Mouse (Mus musculus): ENCODE measurements at regions not wholly inside any gene's neighbourhood (a gene's known extent, or its start where the extent isn't known, plus 50 kb on each side); places are given as distances from the start of the nearest gene placed in this dataset.

DNA sequence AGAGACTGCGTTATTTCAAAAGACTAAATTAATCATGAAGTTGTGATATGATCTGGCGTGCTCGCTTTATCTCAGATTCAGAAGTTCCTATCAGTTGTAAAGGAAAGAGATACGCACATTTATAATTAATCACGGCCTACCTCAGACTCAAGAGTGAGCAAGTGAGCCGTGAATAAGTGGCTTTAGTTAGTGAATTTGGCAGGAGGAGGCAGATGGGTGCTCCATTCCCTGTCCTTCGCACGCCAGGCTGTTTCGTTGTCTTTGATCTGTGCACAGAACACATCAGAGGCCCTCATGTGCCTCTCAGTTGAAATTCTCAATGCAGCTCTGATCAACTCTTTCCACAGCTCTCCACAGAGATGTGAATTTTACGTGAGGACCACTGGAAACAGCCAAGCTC lies 140.4 kb upstream of the Fam241a start:
- no peak for DNase-seq
- no peak for TF ChIP-seq CTCF (IDR thresholded peaks at IDR 0.05)
- H3K4me3 ChIP-seq, result no peak overlapping the region
- H3K27ac ChIP-seq, result no peak overlapping the region
- intact Hi-C loops (cut with DNase I), result no loop called here

DNA sequence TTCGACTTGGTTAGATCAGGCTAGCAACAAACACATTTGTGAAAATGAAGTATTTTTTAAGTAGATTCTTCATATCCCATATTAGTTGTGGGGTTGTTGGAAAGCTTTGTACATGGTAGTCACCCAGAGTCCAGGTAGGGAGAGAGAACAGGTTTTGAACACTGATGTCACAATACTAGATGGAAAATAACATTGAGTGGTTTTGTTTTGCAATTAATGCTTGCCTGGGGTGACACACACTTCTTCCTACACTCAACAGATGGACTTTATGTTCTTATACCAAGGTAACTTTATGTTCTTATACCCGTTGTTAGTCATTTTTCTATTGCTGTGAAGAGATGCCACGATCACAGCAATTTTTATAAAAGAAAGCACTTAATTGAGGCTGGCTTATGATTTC lies 134.2 kb upstream of the Fam241a start:
- H3K27ac ChIP-seq, result no peak overlapping the region
- H3K4me3 ChIP-seq, result no peak overlapping the region
- intact Hi-C loops (cut with DNase I), result no loop called here

DNA sequence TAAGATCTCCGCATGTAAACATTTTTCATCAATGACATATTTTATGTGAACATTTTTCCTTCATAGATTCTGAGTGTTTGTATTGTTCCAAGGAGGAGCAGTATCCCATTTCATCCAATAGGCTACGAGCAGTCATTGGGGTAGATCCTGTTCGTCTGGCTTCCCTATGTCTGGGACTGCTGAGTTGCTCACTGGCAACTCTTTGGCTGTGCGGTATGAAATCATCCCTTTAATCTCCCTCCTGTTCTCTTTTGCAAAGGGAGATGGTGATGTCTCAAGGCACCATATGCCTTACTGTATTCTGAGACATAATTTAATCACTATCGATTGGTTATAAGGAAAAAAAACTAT lies 133.4 kb upstream of the Fam241a start:
- no peak overlapping the region for H3K4me3 ChIP-seq
- H3K27ac ChIP-seq, result no peak overlapping the region
- DNase-seq, result no peak
- TF ChIP-seq CTCF (IDR thresholded peaks at IDR 0.05), result no peak
- intact Hi-C loops (cut with DNase I), result no loop called here

More for the DNA sequence above, 134.2 kb upstream of the Fam241a start:
- no peak for TF ChIP-seq CTCF (IDR thresholded peaks at IDR 0.05)
- DNase-seq, result no peak

DNA sequence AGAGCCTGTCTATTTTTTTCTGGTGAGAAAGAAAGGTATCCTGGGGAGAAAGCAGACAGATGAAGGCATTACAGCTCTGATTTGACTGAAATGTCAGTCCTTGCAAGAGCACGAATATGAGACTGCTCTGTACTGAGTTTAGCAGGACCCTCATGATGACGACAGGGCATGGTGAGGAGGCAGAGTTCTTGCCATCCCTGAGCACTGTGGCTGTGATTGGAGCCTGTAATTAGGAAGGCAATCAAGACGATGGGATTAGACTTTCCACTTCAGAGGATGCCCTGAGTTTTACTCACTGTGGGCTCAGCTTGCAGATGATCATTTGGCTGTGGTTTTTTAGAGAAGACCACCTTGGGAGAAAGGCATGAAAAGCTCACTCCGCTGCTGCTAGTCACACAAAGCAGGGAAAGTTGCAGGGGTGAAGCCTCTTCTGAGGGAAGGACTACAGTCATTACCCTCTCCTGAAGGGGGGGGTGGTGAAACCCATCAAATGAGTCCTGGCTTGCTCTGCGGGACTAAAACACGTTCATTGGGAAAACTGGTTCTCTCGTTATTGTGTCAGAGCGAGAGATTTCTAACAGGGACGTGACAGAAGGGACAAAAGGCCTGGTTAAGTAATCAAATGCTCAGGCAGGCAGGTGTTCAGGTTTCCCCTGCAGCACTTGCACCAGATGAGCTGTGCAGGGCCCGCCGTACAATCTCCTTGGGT lies 132.9 kb upstream of the Fam241a start:
- no peak for TF ChIP-seq CTCF (IDR thresholded peaks at IDR 0.05)
- intact Hi-C loops (cut with DNase I), result no loop called here
- no peak for DNase-seq
- Histone ChIP-seq H3K4me3 (no peak overlapping the region), H3K27ac (no peak overlapping the region)

DNA sequence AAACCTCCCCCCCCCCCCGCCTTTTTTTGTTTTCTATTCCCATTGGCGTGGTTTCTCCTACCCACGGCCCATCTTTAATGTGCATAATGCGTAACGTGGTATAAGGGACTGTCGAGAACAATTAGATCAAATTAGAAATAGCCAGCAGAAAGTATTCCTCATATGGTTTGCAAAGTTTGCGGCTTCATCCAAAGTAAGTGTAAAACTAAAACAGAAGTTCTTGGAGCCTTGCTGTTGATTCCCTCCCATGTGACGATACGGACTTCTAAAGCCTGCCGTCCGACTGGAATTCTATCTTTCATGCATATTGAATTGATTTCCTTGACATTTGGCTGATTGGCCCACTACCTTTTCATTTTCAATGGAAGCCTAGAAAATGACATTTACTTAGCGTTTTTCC lies 128.7 kb upstream of the Fam241a start:
- Histone ChIP-seq H3K27ac (no peak overlapping the region), H3K4me3 (no peak overlapping the region)
- DNase-seq, result no peak
- no peak for TF ChIP-seq CTCF (IDR thresholded peaks at IDR 0.05)
- intact Hi-C loops (cut with DNase I), result no loop called here

DNA sequence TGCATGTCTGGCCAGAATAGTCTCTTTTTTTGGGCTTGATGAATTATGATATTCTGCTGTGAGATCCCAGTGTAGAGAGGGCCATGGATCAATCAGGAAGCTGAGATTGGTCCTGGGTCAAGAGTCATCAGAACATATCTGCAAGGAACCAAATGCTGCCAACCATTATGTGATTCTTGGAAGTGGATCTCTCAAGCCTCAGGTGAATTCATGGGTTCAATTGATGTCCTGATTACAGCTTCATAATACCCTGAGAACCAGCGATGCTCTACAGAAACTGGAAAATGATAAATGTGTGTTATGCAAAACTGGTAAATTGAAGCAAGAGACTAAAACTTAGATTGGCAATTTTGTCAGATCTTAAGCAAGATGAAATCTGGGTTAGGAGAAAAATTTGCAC lies 118.8 kb upstream of the Fam241a start:
- DNase-seq, result no peak
- no peak for TF ChIP-seq CTCF (IDR thresholded peaks at IDR 0.05)
- Histone ChIP-seq H3K4me3 (no peak overlapping the region), H3K27ac (no peak overlapping the region)
- intact Hi-C loops (cut with DNase I), result no loop called here

DNA sequence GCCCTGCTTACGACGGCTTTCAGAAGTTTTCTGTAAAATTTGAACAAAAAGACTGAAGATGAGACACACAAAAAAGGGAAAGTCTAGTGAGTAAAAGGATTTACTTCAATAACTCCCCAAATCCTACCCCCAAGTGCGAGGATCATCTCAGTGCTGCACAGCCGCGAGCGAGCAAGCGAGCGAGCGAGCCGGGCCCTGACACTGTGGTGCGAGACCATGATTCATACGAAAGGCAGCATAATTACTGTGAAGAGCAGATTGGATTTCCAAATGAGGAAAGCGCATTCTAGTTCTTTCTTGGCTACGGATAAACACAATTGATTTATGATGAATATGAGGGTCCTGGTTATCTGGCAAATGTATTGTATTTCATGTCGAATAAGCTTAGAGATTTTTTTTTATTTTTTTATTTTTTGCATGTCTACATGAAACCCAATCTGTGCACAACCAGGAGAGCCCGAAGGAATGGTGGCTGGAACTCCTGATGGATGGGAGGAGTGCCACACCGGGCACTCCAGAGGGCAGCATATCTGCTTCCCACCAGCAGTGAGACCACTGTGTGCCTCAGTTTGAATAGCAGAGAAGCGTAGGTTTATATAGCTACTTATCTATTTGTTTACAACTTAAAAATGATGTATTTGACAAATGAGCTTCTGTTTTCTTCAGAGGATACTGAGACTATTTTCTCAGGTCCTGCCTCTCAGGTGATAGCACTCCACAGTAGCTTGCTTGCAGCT lies 106.9 kb upstream of the Fam241a start:
- no peak for DNase-seq
- no peak for TF ChIP-seq CTCF (IDR thresholded peaks at IDR 0.05)
- H3K4me3 ChIP-seq, result no peak overlapping the region
- H3K27ac ChIP-seq, result no peak overlapping the region
- intact Hi-C loops (cut with DNase I), result loop anchor here (1.0 kb wide), 1 partner anchor 334 kb away; no protein-coding TSS in a partner anchor

DNA sequence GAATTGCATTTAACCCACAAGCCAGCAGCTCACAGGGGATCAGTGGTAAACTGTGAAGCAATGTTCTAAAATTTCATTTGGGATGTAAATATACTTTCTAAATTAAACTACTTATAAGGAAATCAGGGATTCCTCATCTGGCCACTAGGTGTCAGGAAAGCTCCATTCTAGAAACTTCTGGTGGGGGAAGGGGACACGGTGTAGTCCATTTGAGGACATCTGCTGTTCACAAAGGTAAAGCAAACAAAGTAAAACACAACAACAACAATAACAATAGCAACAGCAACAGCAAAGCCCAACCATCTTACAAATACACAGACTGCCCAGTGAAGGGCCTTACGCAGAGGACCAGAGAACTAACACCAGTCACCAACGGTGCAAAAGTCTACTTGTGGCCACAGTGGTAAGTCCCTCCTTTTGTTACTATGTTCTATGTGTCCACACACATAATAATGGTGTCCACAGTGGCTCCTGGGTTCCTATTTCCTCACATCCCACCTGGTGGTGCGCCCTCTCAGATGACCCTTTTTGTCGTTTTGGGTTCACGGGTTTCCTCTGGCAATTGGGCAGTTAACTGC lies 105.9 kb upstream of the Fam241a start:
- DNase-seq, result peak; percentile 22
- Histone ChIP-seq H3K27ac (no peak overlapping the region), H3K4me3 (no peak overlapping the region)
- TF ChIP-seq CTCF (IDR thresholded peaks at IDR 0.05), result peak; percentile 78
- intact Hi-C loops (cut with DNase I), result loop anchor here (1.0 kb wide), 1 partner anchor 335 kb away; no protein-coding TSS in a partner anchor

DNA sequence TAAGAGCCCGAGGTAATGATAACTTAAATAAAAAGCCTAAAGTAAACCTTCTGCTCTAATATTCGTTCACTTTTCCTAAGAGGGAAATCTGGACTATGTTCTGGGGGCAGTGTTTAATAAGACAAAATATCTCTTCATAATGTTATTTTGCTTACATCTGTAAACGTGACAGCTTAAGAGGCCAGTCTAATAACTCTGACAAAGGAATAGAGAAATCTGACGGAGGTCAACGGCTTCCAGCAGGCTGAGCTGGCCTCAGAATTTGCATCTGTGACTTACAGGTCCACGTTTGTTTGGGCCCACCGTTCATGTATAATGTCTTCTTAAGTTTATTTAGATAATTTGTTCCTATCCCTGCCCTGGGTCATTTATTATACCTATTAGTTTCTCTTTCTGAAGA lies 99.6 kb upstream of the Fam241a start:
- Histone ChIP-seq H3K4me3 (no peak overlapping the region), H3K27ac (no peak overlapping the region)
- intact Hi-C loops (cut with DNase I), result no loop called here
- DNase-seq, result no peak
- TF ChIP-seq CTCF (IDR thresholded peaks at IDR 0.05), result no peak

DNA sequence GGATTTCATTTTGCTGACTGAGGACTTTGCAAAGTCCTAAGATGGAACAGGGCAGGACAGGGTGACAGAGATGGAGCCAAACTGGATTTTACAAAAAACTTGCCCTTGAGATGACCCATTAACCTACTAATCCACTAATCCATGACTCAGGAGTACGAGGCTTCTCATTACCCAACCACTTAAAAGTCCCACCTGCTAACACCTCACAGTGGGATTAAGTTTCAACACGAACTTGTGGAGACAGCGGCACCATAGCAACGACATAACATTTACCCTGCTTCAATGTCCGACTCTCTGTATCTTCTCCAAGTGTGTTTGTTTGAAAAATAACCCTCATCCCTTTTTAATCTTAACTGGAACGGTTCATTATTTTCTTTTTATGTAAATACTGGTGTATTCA lies 91.5 kb upstream of the Fam241a start:
- intact Hi-C loops (cut with DNase I), result no loop called here
- no peak for DNase-seq
- TF ChIP-seq CTCF (IDR thresholded peaks at IDR 0.05), result no peak
- no peak overlapping the region for H3K4me3 ChIP-seq
- H3K27ac ChIP-seq, result no peak overlapping the region

DNA sequence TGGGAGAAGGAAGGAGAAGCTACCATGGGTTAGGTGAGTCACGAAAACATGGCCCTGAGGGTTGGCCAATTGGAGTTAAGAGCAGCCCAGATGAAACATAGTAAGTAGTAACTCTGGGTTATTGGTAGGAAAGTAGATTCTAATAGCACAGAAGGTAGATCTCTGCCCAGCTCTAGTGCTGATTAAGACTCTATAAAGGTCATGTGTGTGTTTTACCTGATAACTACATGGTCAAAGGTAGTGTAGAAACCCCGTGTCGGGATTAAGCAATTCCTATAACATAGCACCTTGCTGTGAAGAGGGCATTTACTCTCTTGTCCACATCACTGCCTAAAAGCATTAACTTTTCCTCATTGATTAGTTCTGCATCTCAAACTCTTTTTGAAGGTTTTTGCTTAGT lies 89.0 kb upstream of the Fam241a start:
- Histone ChIP-seq H3K4me3 (no peak overlapping the region), H3K27ac (no peak overlapping the region)
- intact Hi-C loops (cut with DNase I), result no loop called here
- TF ChIP-seq CTCF (IDR thresholded peaks at IDR 0.05), result no peak
- DNase-seq, result no peak

DNA sequence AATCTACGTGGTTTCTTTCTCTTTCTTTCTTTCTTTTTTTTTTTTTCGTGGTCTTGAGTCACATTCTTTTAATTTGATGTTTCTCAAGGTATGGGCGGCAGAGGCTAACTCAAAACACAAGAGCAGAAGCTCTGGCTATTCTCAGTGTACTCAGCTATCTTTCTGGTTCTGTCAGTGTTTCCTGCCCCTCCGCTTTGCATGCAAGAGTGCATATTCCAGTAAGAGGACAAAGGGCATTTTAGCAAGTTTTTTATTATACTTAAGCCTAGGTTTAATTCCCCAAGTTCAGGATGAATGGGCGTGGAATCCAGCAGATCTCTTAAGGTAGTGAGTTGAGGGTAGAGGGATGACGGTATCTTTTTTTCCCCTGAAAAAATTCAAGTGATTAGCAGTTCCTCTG lies 81.1 kb upstream of the Fam241a start:
- no peak for DNase-seq
- intact Hi-C loops (cut with DNase I), result no loop called here
- no peak for TF ChIP-seq CTCF (IDR thresholded peaks at IDR 0.05)
- no peak overlapping the region for H3K4me3 ChIP-seq
- H3K27ac ChIP-seq, result no peak overlapping the region

DNA sequence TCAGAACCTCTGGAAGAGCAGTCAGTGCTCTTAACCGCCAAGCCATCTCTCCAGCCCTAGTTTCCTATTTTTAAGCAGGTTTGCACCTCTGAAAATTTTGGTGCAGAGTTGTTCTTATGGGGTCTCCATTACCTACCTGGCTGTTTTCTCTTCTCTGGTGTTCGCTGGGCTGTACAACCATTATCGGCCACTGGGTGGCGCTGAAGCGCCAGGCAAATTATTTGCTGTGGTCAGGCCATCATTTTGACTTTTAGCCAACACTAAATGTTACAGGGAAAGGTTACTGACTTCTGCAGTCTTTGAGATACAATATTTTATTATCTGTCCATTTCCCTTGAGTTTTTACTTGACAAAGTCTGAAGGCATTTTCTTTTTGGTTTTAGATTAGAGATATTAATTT lies 74.8 kb upstream of the Fam241a start:
- Histone ChIP-seq H3K4me3 (no peak overlapping the region), H3K27ac (no peak overlapping the region)
- peak; percentile 66 for DNase-seq
- intact Hi-C loops (cut with DNase I), result no loop called here
- TF ChIP-seq CTCF (IDR thresholded peaks at IDR 0.05), result peak; percentile 82
